Mouse (Mus musculus) layer of hippocampus, postnatal 36 days (tissue): ENCODE measurements around the gene Prss50. TPM values are rescaled to one million over a fixed set of nuclear protein-coding genes. Genes with fewer than 3 reads are reported as not detected.

ENCODE experiments used
- DNase-seq, 2 experiments: peaks; one replicate each; pipeline ENCODE4 v3.0.0; 2022
- total RNA-seq, 2 experiments: library from RNA; stranded (reverse); gene quantifications; 2 replicates each; pipeline ENCODE4 v1.2.3; 2021

The Prss50 gene
- total RNA-seq, 2 experiments from 2014 or later: 0.40 to 0.78 TPM

DNA sequence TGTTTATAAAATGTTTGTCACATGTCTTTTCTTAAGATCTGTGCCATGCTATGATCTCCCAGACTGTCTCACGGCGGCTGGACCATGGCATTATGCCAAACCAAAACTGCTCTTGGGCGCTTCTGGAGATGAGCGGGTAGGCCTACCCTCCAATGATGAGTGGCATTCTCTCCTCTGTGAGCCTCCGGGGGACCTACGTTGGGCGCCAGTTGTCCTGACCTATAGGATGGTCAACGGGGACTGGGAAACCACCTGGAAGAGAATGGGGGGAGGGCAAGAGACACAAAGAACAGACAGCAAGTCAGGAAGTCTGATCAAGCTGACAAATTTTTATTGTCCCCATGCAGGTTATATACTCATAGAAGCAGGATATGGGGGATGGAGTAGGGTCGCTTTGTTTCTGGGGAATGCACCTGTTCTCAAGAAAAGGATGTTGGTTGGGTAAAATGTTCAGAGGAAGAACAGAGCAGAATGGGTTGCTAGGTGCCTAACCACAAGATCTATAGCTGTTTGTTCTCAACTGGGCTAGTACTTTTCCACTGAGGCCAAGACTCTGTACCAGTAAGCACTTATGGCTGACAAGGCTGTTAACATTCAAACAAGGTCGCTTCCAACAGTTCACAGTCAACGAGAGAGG, 49.6 kb downstream of the Prss50 start:
- DNase-seq: no peak

DNA sequence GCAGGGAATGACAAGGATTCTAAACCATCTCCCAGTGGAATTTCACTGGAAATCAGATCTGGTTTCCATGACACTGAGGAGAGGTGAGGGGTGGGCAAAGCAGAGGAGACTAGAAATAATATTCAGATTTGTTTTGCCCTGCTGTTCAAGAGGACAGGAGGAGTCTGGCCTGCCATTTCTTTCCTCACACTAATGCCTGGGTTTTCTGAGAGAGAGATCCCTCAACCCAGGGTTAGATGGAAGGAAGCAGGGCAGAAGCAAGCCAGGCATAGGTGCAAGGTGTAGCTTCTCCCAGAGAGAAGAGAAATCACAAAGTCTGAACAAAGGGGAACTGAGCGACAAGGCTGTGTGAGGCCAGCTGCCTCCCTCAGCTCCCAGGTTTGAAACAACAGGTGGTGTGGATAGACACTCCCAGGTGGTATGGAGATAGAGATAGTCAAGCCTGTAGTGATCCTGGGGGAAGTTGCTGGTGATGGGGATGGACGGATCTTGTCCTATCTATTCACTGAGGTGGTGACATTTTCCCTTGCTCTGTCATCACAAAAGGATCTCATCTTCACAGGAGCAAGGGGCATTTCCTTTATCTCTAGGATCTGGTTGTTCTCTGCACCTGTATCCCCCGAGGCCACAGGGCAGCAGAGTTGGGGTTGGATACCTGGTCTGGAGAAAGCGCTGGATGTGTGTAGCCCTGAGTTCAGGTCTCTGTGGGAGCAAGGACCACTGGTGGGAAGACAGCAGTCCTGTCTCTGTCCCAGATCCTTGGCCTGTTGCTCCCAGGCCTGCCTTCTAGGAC, 50.3 kb downstream of the Prss50 start:
- no peak for DNase-seq

- DNase-seq: no peak
These were observed 50.9 kb downstream of the Prss50 start for GRCm38 (mm10) chr9:110908631-110909016.

DNA sequence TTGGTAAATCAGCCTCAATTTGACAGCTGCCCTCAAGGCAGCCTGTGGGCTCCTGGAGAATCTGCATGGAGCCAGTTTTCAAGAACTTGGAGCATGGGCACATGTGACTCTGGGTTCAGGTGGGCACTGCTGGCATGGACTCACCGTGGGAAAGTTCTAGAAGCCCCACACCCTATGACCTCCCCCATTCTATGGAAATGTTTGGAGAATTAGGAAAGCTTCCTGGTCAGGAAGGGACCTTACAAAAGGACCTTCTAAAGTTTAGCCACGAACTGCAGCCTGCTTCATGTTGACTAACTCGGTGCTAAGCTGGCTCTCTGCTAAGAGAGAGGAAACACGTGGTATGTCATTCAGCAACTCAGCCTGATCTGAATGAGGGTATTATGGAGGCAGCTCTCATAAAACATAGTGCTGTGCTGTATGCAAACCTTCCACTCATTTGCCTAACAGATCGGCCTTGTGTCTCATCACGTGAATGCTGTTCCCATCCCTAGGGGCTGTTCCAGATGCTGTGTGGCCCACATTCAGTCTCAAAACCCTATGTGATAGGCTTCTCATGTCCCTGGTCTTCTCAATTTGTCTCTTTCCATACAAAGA, 51.7 kb downstream of the Prss50 start:
- no peak for DNase-seq

Other genes starting within 250 kb of the Prss50 start
- 1 to 10 TPM; 1.8 to 2.4 TPM for gene Nradd, start 233.5 kb upstream of the Prss50 start, total RNA-seq
- 10 to 100 TPM; 14.0 to 17.5 TPM for gene Nbeal2, start 203.8 kb upstream of the Prss50 start, total RNA-seq
- gene Ccdc12, start 201.5 kb upstream of the Prss50 start, total RNA-seq: 10 to 100 TPM; 48.3 to 54.5 TPM
- gene Myl3, start 116.1 kb upstream of the Prss50 start, total RNA-seq: not detected
- 1 to 10 TPM; 4.3 to 4.8 TPM for gene Pth1r, start 110.8 kb upstream of the Prss50 start, total RNA-seq
- gene Prss42, start 59.8 kb upstream of the Prss50 start, total RNA-seq: not detected
- gene Prss44, start 44.0 kb upstream of the Prss50 start, total RNA-seq: not detected
- gene Prss43, start 31.3 kb upstream of the Prss50 start, total RNA-seq: not detected
- under 1 TPM in 1 of 2 experiments, not detected in 1; 0.63 TPM for gene Prss45, start 23.4 kb upstream of the Prss50 start, total RNA-seq
- gene Prss46, start 13.5 kb upstream of the Prss50 start, total RNA-seq: not detected
- 10 to 100 TPM in 1 of 2 experiments, 1 to 10 TPM in 1; 6.0 to 10.1 TPM for gene Als2cl, start 21.9 kb downstream of the Prss50 start, total RNA-seq
- gene Tmie, start 22.1 kb downstream of the Prss50 start, total RNA-seq: 1 to 10 TPM; 1.2 to 1.8 TPM
- gene Fam240a, start 58.9 kb downstream of the Prss50 start, total RNA-seq: not detected
- gene Tdgf1, start 88.2 kb downstream of the Prss50 start, total RNA-seq: under 1 TPM; 0.22 to 0.33 TPM
- 1 to 10 TPM; 1.3 to 1.5 TPM for gene Lrrc2, start 93.6 kb downstream of the Prss50 start, total RNA-seq
- under 1 TPM; 0.18 to 0.32 TPM for gene Rtp3, start 132.6 kb downstream of the Prss50 start, total RNA-seq
- under 1 TPM; 0.30 to 0.63 TPM for gene Ltf, start 161.3 kb downstream of the Prss50 start, total RNA-seq
- under 1 TPM; 0.86 to 0.90 TPM for gene Ccrl2, start 199.6 kb downstream of the Prss50 start, total RNA-seq